Mouse (Mus musculus) hindbrain, embryonic 13.5 days (tissue): Measurements from ENCODE around the gene Phf23. TPM values are rescaled to one million over a fixed set of nuclear protein-coding genes. Genes with fewer than 3 reads are reported as not detected.

Source experiments
- ATAC-seq: fragments of 200-750 bp; cut with Nextera tagmentation; 2 replicates; pipeline ENCODE4 v1.8.0; 2017; ENCODE audit warnings: moderate TSS enrichment; ENCODE audit not compliant: low FRiP score
- H3K27ac ChIP-seq: fragments of 300-500 bp; sonication (generic); 2 replicates; pipeline ENCODE4 v1.5.1; 2015; ENCODE audit warnings: inconsistent platforms, mild to moderate bottlenecking, moderate library complexity
- H3K27me3 ChIP-seq: fragments of 300-500 bp; sonication (generic); 2 replicates; pipeline ENCODE4 v1.6.1; 2015; ENCODE audit warnings: mild to moderate bottlenecking, inconsistent platforms
- H3K36me3 ChIP-seq: fragments of 300-500 bp; sonication (generic); 2 replicates; pipeline ENCODE4 v1.6.1; 2015; ENCODE audit warnings: mild to moderate bottlenecking, inconsistent platforms
- H3K4me1 ChIP-seq: fragments of 300-500 bp; sonication (generic); replicated peaks from 2 replicates; pipeline ENCODE4 v1.6.1; 2015; ENCODE audit warnings: inconsistent platforms
- H3K4me2 ChIP-seq: fragments of 300-500 bp; sonication (generic); 2 replicates; pipeline ENCODE4 v1.6.1; 2015; ENCODE audit warnings: inconsistent platforms, mild to moderate bottlenecking, moderate library complexity
- H3K4me3 ChIP-seq: fragments of 300-500 bp; sonication (generic); 2 replicates; pipeline ENCODE4 v1.5.1; 2015; ENCODE audit warnings: mild to moderate bottlenecking, inconsistent platforms
- H3K9ac ChIP-seq: fragments of 300-500 bp; sonication (generic); 2 replicates; pipeline ENCODE4 v1.6.1; 2015; ENCODE audit warnings: mild to moderate bottlenecking, inconsistent platforms
- H3K9me3 ChIP-seq: fragments of 300-500 bp; sonication (generic); 2 replicates; pipeline ENCODE4 v1.6.1; 2016; ENCODE audit warnings: inconsistent platforms
- WGBS: fragments of 180-500 bp; shearing (Covaris S2); methylation state at CpG from one replicate; pipeline ENCODE4 v1.1.7; 2015; 5-methylcytosine and 5-hydroxymethylcytosine counted together
- polyA plus RNA-seq: library from polyadenylated mRNA; unstranded; fragments of >200 nt; fragmentation: Nextera tagmentation; extraction: Ambion mirVana; gene quantifications from 2 replicates; pipeline ENCODE4 v1.2.1, GENCODE M21; 2015

Gene Phf23
- polyA plus RNA-seq, 1 experiment from 2014 or later = 74.8 TPM

- no peaks in the 10 kb centered on the region for H3K27me3 ChIP-seq
- no peak for ATAC-seq
- H3K4me1 ChIP-seq = peaks cover 43% of the 10 kb centered on the region
- H3K9ac ChIP-seq = no peak overlapping the region
- H3K4me3 ChIP-seq = no peak overlapping the region
- H3K36me3 ChIP-seq = peaks cover 45% of the 10 kb centered on the region
- H3K9me3 ChIP-seq = no peaks in the 10 kb centered on the region
- no peak overlapping the region for H3K27ac ChIP-seq
- 92% methylated on average over 11 of the region's 11 CpGs for WGBS
- H3K4me2 ChIP-seq = no peak overlapping the region
Measured at GRCm38 (mm10) chr11:69994401-69995090, 1.0 kb upstream of the Phf23 start.

GRCm38 (mm10) chr11:69996161-69997061, 834 bp downstream of the Phf23 start:
- Histone ChIP-seq H3K27me3 (no peaks in the 10 kb centered on the region), H3K9me3 (no peaks in the 10 kb centered on the region), H3K9ac (peak overlapping the region; percentile 94), H3K4me1 (peaks cover 50% of the 10 kb centered on the region), H3K27ac (peak overlapping the region; percentile 97), H3K4me3 (peak overlapping the region; percentile 91), H3K36me3 (peaks cover 40% of the 10 kb centered on the region), H3K4me2 (peak overlapping the region; percentile 71)
- WGBS = under 1% methylated on average over 65 of the region's 66 CpGs
- peak; percentile 3 for ATAC-seq

- peak; percentile 9; the same call in 1 of the 2 replicates for ATAC-seq
- Histone ChIP-seq H3K36me3 (peaks cover 43% of the 10 kb centered on the region), H3K27ac (peak overlapping the region; percentile 97), H3K27me3 (no peaks in the 10 kb centered on the region), H3K4me2 (peak overlapping the region; percentile 71), H3K4me1 (peaks cover 57% of the 10 kb centered on the region), H3K9ac (peak overlapping the region; percentile 94), H3K9me3 (no peaks in the 10 kb centered on the region), H3K4me3 (peak overlapping the region; percentile 91)
- WGBS = 2% methylated on average over 31 of the region's 44 CpGs
Measured at GRCm38 (mm10) chr11:69997070-69997509, 1.5 kb downstream of the Phf23 start.

GRCm38 (mm10) chr11:69998567-69999491, 3.3 kb downstream of the Phf23 start:
- Histone ChIP-seq H3K27ac (no peak overlapping the region; the same call in 1 of the 2 replicates), H3K4me1 (peaks cover 63% of the 10 kb centered on the region), H3K9me3 (no peaks in the 10 kb centered on the region), H3K9ac (0 out of 2 replicates have a peak overlapping the region, but pooled peaks have one; percentile 13), H3K36me3 (peaks cover 34% of the 10 kb centered on the region), H3K4me3 (peak overlapping the region; percentile 91), H3K27me3 (no peaks in the 10 kb centered on the region), H3K4me2 (peak overlapping the region; percentile 71; the same call in 1 of the 2 replicates)
- 92% methylated on average over 27 of the region's 27 CpGs for WGBS
- no peak for ATAC-seq

GRCm38 (mm10) chr11:69999666-70000065, 4.1 kb downstream of the Phf23 start:
- Histone ChIP-seq H3K4me2 (peak overlapping the region; percentile 85; the same call in 1 of the 2 replicates), H3K4me1 (peaks cover 63% of the 10 kb centered on the region), H3K27me3 (no peaks in the 10 kb centered on the region), H3K9ac (no peak overlapping the region), H3K27ac (peak overlapping the region; percentile 97), H3K9me3 (no peaks in the 10 kb centered on the region), H3K36me3 (peaks cover 27% of the 10 kb centered on the region), H3K4me3 (peak overlapping the region; percentile 15)
- ATAC-seq = no peak
- WGBS = 84% methylated on average over 8 of the region's 8 CpGs

GRCm38 (mm10) chr11:70000396-70000898, 4.9 kb downstream of the Phf23 start, which contains the start of gene Dvl2:
Gene Dvl2 (plus strand): TSS chr11:70000595.
- H3K27me3 ChIP-seq = no peaks in the 10 kb centered on the region
- peaks cover 65% of the 10 kb centered on the region for H3K4me1 ChIP-seq
- WGBS = 0% methylated on average over 47 of the region's 48 CpGs
- peak within 1 kb of the TSS; percentile 89 for H3K9ac ChIP-seq
- peak; percentile 69 for ATAC-seq
- peaks cover 33% of the 10 kb centered on the region for H3K36me3 ChIP-seq
- peak within 1 kb of the TSS; percentile 85 for H3K4me2 ChIP-seq
- H3K4me3 ChIP-seq = peak within 1 kb of the TSS; percentile 77
- H3K27ac ChIP-seq = peak within 1 kb of the TSS; percentile 97
- H3K9me3 ChIP-seq = no peaks in the 10 kb centered on the region

GRCm38 (mm10) chr11:70001159-70001558, 5.6 kb downstream of the Phf23 start:
- Histone ChIP-seq H3K36me3 (peaks cover 41% of the 10 kb centered on the region), H3K9ac (peak overlapping the region; percentile 89), H3K27me3 (no peaks in the 10 kb centered on the region), H3K27ac (peak overlapping the region; percentile 97), H3K9me3 (no peaks in the 10 kb centered on the region), H3K4me3 (peak overlapping the region; percentile 77), H3K4me1 (peaks cover 65% of the 10 kb centered on the region), H3K4me2 (peak overlapping the region; percentile 85)
- ATAC-seq = no peak
- WGBS = 13% methylated on average over 8 of the region's 8 CpGs

GRCm38 (mm10) chr11:70001865-70002264, 6.3 kb downstream of the Phf23 start:
- Histone ChIP-seq H3K4me2 (peak overlapping the region; percentile 85), H3K9ac (no peak overlapping the region), H3K27ac (no peak overlapping the region), H3K9me3 (no peaks in the 10 kb centered on the region), H3K27me3 (no peaks in the 10 kb centered on the region), H3K4me3 (peak overlapping the region; percentile 77), H3K36me3 (peaks cover 48% of the 10 kb centered on the region), H3K4me1 (peaks cover 65% of the 10 kb centered on the region)
- ATAC-seq = no peak

- ATAC-seq = no peak
- H3K36me3 ChIP-seq = peaks cover 54% of the 10 kb centered on the region
- H3K9ac ChIP-seq = peak overlapping the region; percentile 57; the same call in 1 of the 2 replicates
- no peaks in the 10 kb centered on the region for H3K9me3 ChIP-seq
- peak overlapping the region; percentile 77 for H3K4me3 ChIP-seq
- H3K4me2 ChIP-seq = peak overlapping the region; percentile 85
- 92% methylated on average over 2 of the region's 2 CpGs for WGBS
- H3K27me3 ChIP-seq = no peaks in the 10 kb centered on the region
- no peak overlapping the region for H3K27ac ChIP-seq
- H3K4me1 ChIP-seq = peaks cover 62% of the 10 kb centered on the region
Measured at GRCm38 (mm10) chr11:70002471-70002870, 6.9 kb downstream of the Phf23 start.

- Histone ChIP-seq H3K4me3 (no peak overlapping the region), H3K36me3 (peaks cover 63% of the 10 kb centered on the region), H3K4me1 (peaks cover 39% of the 10 kb centered on the region), H3K27me3 (no peaks in the 10 kb centered on the region), H3K27ac (no peak overlapping the region), H3K4me2 (no peak overlapping the region), H3K9ac (no peak overlapping the region), H3K9me3 (no peaks in the 10 kb centered on the region)
- WGBS = 56% methylated on average over 5 of the region's 5 CpGs
- no peak for ATAC-seq
Measured at GRCm38 (mm10) chr11:70005521-70005920, 9.9 kb downstream of the Phf23 start.

- 89% methylated on average over 6 of the region's 6 CpGs for WGBS
- peaks cover 19% of the 10 kb centered on the region for H3K4me1 ChIP-seq
- H3K36me3 ChIP-seq = peaks cover 88% of the 10 kb centered on the region
- no peak overlapping the region for H3K27ac ChIP-seq
- no peaks in the 10 kb centered on the region for H3K9me3 ChIP-seq
- no peaks in the 10 kb centered on the region for H3K27me3 ChIP-seq
- H3K4me3 ChIP-seq = no peak overlapping the region
- H3K9ac ChIP-seq = no peak overlapping the region
- H3K4me2 ChIP-seq = no peak overlapping the region
- no peak for ATAC-seq
Measured at GRCm38 (mm10) chr11:70010033-70010432, 14.5 kb downstream of the Phf23 start.
